Mouse (Mus musculus): ENCODE results near the gene 1700008O03Rik.

1700008O03Rik gene

GRCm38 (mm10) chr7:44344622-44345021 lies 41.0 kb downstream of the 1700008O03Rik start:
- in situ Hi-C loops (cut with MboI), result loop anchor here (5.0 to 25.0 kb wide), 2 partner anchors 82 to 407 kb away; partner anchors contain the start of genes Gm15517 and Klk15

GRCm38 (mm10) chr7:44343459-44344015 lies 42.1 kb downstream of the 1700008O03Rik start:
- in situ Hi-C loops (cut with MboI), result loop anchor here (5.0 to 25.0 kb wide), 2 partner anchors 81 to 406 kb away; partner anchors contain the start of genes Gm15517 and Klk15

GRCm38 (mm10) chr7:44341714-44342113 lies 43.9 kb downstream of the 1700008O03Rik start:
- in situ Hi-C loops (cut with MboI), result loop anchor here (5.0 to 25.0 kb wide), 2 partner anchors 79 to 404 kb away; partner anchors contain the start of genes Gm15517 and Klk15

- in situ Hi-C loops (cut with MboI), result loop anchor here (5.0 to 25.0 kb wide), 2 partner anchors 79 to 404 kb away; partner anchors contain the start of genes Gm15517 and Klk15
These were observed 44.5 kb downstream of the 1700008O03Rik start for GRCm38 (mm10) chr7:44341119-44341518.

- in situ Hi-C loops (cut with MboI), result loop anchor here (5.0 to 25.0 kb wide), 2 partner anchors 78 to 403 kb away; partner anchors contain the start of genes Gm15517 and Klk15
These were observed 45.4 kb downstream of the 1700008O03Rik start for GRCm38 (mm10) chr7:44340226-44340625.

- in situ Hi-C loops (cut with MboI), result loop anchor here (25.0 kb wide), 1 partner anchor 400 kb away; the partner anchor contains the start of gene Klk15
These were observed 48.3 kb downstream of the 1700008O03Rik start for GRCm38 (mm10) chr7:44337121-44337849.

GRCm38 (mm10) chr7:44336046-44337021 lies 49.3 kb downstream of the 1700008O03Rik start:
- in situ Hi-C loops (cut with MboI), result loop anchor here (25.0 kb wide), 1 partner anchor 399 kb away; the partner anchor contains the start of gene Klk15

GRCm38 (mm10) chr7:44335031-44335878 lies 50.4 kb downstream of the 1700008O03Rik start:
- in situ Hi-C loops (cut with MboI), result loop anchor here (25.0 kb wide), 1 partner anchor 398 kb away; the partner anchor contains the start of gene Klk15

- in situ Hi-C loops (cut with MboI), result loop anchor here (25.0 kb wide), 1 partner anchor 397 kb away; the partner anchor contains the start of gene Klk15
These were observed 51.5 kb downstream of the 1700008O03Rik start for GRCm38 (mm10) chr7:44334139-44334538.

- in situ Hi-C loops (cut with MboI), result loop anchor here (25.0 kb wide), 1 partner anchor 395 kb away; the partner anchor contains the start of gene Klk15
These were observed 53.3 kb downstream of the 1700008O03Rik start for GRCm38 (mm10) chr7:44332336-44332735.

GRCm38 (mm10) chr7:44326614-44327013 lies 59.0 kb downstream of the 1700008O03Rik start:
- in situ Hi-C loops (cut with MboI), result loop anchor here (25.0 kb wide), 1 partner anchor 389 kb away; the partner anchor contains the start of gene Klk15

- in situ Hi-C loops (cut with MboI), result no loop called here
These were observed 63.3 kb downstream of the 1700008O03Rik start for GRCm38 (mm10) chr7:44322290-44322689.

- in situ Hi-C loops (cut with MboI), result no loop called here
These were observed 64.7 kb downstream of the 1700008O03Rik start for GRCm38 (mm10) chr7:44320886-44321285.

GRCm38 (mm10) chr7:44317913-44318312 lies 67.7 kb downstream of the 1700008O03Rik start:
- in situ Hi-C loops (cut with MboI), result no loop called here

GRCm38 (mm10) chr7:44312484-44312883 lies 73.1 kb downstream of the 1700008O03Rik start:
- in situ Hi-C loops (cut with MboI), result no loop called here

- in situ Hi-C loops (cut with MboI), result no loop called here
These were observed 73.8 kb downstream of the 1700008O03Rik start for GRCm38 (mm10) chr7:44311713-44312304.

- in situ Hi-C loops (cut with MboI), result no loop called here
These were observed 74.5 kb downstream of the 1700008O03Rik start for GRCm38 (mm10) chr7:44310878-44311712.

GRCm38 (mm10) chr7:44310285-44310877 lies 75.2 kb downstream of the 1700008O03Rik start:
- in situ Hi-C loops (cut with MboI), result no loop called here
